Mouse (Mus musculus): ENCODE data around the gene Bcl2. TPM values are rescaled to one million over a fixed set of nuclear protein-coding genes. Genes with fewer than 3 reads are reported as not detected.
A peak's percentile ranks its signal among the peaks of the same experiment; 100 is the strongest.

Bcl2 gene
- polyA plus RNA-seq, 1 experiment from 2014 or later = 20.1 TPM

DNA sequence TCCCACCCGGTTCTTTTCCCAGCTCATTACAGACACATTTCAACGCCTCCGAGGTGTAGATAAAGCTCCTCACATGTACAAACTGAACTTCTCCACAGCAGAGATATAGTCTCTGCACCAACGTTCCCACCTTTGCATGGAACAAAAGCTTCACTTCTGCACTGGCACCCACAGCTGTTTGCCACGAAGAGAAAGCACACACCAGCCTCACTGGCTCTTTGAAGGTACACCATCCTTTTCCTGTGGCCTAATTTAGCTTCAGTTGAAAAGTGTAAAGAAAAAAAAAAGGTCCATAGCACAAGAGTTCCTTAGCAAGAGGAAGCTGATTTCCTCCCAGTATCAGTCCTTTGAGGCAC is 25.9 kb downstream of the Bcl2 start:
- WGBS = 74% methylated on average over 5 of the region's 5 CpGs
- Histone ChIP-seq H3K27ac (no peak overlapping the region), H3K9ac (no peak overlapping the region), H3K36me3 (no peaks in the 10 kb centered on the region), H3K4me1 (peaks cover 6% of the 10 kb centered on the region; the same call in 1 of the 2 replicates), H3K9me3 (no peaks in the 10 kb centered on the region), H3K4me2 (no peak overlapping the region), H3K27me3 (no peaks in the 10 kb centered on the region), H3K4me3 (no peak overlapping the region)
- no peak for ATAC-seq (ENCODE audit: borderline replicate concordance, extremely low read depth, low FRiP score, low TSS enrichment)

DNA sequence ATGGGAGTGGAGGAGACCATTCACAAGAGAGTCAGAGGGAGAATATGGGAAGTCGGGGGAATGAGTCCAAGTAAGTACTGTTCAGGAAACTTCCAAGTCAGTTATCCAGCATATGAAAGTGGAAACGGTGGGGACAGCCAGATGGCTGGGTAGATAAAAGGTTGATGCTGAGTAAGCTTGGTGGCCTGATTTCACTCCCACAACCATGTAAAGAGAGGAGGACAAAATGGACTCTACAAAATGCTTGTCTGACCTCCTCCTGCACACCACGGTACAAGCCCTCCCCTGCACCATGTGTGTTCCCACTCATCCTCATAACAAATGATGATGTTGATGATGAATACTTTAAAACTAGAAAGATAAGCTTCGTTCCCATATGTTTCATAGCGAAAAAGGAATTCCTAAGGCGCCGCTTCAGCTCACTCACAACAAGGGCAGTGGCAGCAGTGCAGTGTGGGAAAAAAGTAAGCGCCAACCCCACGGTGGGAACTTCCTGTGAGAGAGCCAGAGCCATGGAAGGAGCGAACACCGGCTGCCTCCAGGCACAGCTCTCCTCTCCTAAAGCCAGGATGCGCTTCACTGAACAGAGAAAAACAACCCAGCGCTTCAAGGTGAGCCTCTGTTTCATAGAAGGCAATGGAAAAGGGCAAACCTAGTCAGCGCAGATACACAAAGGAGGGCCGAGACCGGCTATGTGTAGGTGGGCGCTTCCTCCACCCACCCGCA is 26.5 kb downstream of the Bcl2 start:
- no peak overlapping the region for H3K27ac ChIP-seq

DNA sequence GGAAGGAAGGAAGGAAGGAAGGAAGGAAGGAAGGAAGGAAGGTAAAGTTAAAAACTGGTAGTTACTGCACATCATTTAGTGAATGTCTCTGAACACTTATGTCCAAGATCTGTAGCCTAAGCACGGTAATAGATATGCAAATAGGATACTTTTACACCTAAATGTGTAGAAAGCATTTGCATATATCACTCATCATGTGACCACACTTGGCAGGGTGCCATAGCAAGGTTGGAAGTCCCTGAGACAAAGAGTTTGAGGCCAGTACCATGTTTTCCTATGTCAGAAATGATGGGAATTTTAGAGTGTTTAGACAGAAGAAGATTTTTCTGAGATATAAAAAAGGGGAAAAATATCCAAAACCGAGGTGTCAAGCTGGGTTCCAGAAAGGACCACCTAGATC is 28.4 kb downstream of the Bcl2 start:
- Histone ChIP-seq H3K9me3 (no peaks in the 10 kb centered on the region), H3K27ac (no peak overlapping the region), H3K36me3 (no peaks in the 10 kb centered on the region), H3K27me3 (no peaks in the 10 kb centered on the region), H3K4me3 (no peak overlapping the region), H3K4me2 (no peak overlapping the region), H3K4me1 (peaks cover 6% of the 10 kb centered on the region; the same call in 1 of the 2 replicates), H3K9ac (no peak overlapping the region)
- WGBS = 62% methylated on average over 2 of the region's 2 CpGs
- ATAC-seq (ENCODE audit: borderline replicate concordance, extremely low read depth, low FRiP score, low TSS enrichment) = no peak

More for the DNA sequence above, 26.5 kb downstream of the Bcl2 start:
- no peak for ATAC-seq (ENCODE audit: borderline replicate concordance, extremely low read depth, low FRiP score, low TSS enrichment)
- Histone ChIP-seq H3K9ac (no peak overlapping the region), H3K4me3 (no peak overlapping the region), H3K4me2 (no peak overlapping the region), H3K27me3 (no peaks in the 10 kb centered on the region), H3K36me3 (no peaks in the 10 kb centered on the region), H3K9me3 (no peaks in the 10 kb centered on the region), H3K4me1 (peaks cover 6% of the 10 kb centered on the region; the same call in 1 of the 2 replicates)
- 76% methylated on average over 18 of the region's 18 CpGs for WGBS

DNA sequence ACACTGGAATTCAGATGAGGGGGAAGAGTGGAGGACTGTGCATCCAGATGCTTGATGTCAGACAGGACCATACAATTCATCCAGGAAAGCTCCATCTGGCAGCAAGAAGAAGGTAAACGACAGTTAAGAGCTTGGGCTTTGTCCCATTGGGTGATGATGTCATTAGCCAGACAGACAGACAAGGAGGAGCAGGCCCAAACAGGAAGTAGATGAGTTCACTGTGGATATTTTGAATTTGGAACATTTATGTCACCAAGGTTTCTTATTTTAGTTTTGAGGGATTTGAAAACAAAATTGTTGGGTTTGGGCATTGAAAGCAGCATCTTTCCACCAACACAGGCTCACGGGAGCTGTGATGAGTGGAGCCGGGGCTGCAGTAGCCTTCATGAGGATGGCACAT is 29.5 kb downstream of the Bcl2 start:
- H3K4me1 ChIP-seq = peaks cover 6% of the 10 kb centered on the region; the same call in 1 of the 2 replicates
- 72% methylated on average over 3 of the region's 3 CpGs for WGBS
- H3K4me3 ChIP-seq = no peak overlapping the region
- ATAC-seq (ENCODE audit: borderline replicate concordance, extremely low read depth, low FRiP score, low TSS enrichment) = no peak
- H3K9ac ChIP-seq = no peak overlapping the region
- no peak overlapping the region for H3K27ac ChIP-seq
- no peaks in the 10 kb centered on the region for H3K9me3 ChIP-seq
- H3K4me2 ChIP-seq = no peak overlapping the region
- H3K27me3 ChIP-seq = no peaks in the 10 kb centered on the region
- no peaks in the 10 kb centered on the region for H3K36me3 ChIP-seq

DNA sequence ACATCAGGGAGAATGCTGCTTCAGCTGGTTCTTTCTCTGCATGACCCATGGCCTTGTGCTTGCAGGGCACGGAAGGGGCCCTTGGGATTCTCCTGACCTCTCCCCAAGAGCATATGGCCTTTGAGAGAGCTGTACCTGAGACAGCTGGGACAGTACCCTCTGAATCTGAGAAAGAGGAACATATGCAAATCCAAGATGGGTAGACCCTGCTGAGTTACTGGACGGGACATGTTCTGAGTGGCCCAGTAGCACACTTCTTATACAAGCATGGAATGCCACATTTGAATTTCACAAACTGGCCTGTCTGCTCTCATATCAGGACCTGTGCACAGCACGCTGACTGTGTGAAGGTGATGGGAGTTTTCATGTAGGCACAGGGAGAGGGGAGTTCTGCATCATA is 31.2 kb downstream of the Bcl2 start:
- no peak overlapping the region for H3K9ac ChIP-seq
- WGBS = 79% methylated on average over 3 of the region's 3 CpGs
- no peak for ATAC-seq (ENCODE audit: borderline replicate concordance, extremely low read depth, low FRiP score, low TSS enrichment)
- no peak overlapping the region for H3K27ac ChIP-seq
- no peaks in the 10 kb centered on the region for H3K27me3 ChIP-seq
- H3K4me3 ChIP-seq = no peak overlapping the region
- H3K9me3 ChIP-seq = no peaks in the 10 kb centered on the region
- peaks cover 4% of the 10 kb centered on the region; the same call in 1 of the 2 replicates for H3K4me1 ChIP-seq
- H3K4me2 ChIP-seq = no peak overlapping the region
- no peaks in the 10 kb centered on the region for H3K36me3 ChIP-seq

DNA sequence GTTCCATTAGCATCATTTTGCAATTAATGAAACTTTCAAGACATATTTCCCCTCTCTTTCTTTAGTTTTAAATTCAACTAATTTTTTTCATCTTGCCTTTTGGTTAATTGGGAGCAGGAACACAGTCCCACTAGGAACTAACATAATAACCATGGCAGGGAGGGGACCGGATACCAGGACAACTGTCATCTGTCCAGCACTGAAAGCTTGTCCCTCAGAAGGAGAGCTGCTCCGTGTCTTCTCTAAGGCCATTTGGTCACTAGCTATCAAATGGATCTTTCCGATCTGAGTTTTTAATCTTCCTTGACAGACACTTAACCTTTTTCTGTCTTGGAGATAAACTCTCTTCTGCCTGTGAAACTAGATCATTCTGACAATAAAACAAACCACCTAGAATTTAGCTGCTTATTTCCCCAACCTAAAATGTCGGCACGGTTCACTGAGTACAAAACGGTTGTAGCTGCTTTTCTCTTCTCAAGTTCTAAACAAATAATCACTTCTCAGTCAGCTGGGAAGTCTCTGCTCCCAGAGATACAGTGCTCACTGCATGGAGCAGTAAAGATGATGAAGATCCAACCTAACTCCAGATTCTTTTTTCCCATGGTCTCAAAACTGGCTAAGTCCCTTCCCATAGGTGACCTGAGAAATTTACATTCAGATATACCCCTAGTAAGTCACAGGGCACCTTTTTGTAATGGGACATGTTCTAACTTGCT is 34.1 kb downstream of the Bcl2 start:
- H3K9me3 ChIP-seq = no peaks in the 10 kb centered on the region
- H3K4me1 ChIP-seq = no peaks in the 10 kb centered on the region
- H3K9ac ChIP-seq = no peak overlapping the region
- no peak for ATAC-seq (ENCODE audit: borderline replicate concordance, extremely low read depth, low FRiP score, low TSS enrichment)
- H3K4me3 ChIP-seq = no peak overlapping the region
- no peaks in the 10 kb centered on the region for H3K27me3 ChIP-seq
- no peak overlapping the region for H3K4me2 ChIP-seq
- WGBS = 58% methylated on average over 6 of the region's 6 CpGs
- no peaks in the 10 kb centered on the region for H3K36me3 ChIP-seq
- H3K27ac ChIP-seq = no peak overlapping the region

DNA sequence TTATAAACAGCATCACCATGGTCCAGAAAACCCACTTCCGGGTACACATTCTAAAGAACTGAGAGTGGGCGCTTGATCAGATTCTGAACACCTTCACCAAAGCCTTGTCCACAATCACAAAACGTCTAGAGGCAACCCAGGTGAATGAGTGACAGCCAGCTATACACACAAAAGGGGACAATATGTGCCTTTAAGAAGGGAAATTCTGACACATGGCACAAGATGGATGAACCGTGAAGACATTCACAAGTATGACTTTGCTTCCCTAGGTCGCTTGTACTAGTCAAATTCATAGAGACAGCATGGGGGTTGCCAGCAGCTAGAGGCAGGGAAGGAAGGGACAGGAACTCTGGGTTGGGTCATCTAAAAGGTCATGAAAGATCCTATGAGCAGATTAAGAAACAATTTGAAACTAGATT is 36.0 kb downstream of the Bcl2 start:
- ATAC-seq (ENCODE audit: borderline replicate concordance, extremely low read depth, low FRiP score, low TSS enrichment) = no peak
- H3K9ac ChIP-seq = no peak overlapping the region
- H3K9me3 ChIP-seq = no peaks in the 10 kb centered on the region
- no peaks in the 10 kb centered on the region for H3K4me1 ChIP-seq
- H3K27ac ChIP-seq = no peak overlapping the region
- no peak overlapping the region for H3K4me2 ChIP-seq
- H3K36me3 ChIP-seq = no peaks in the 10 kb centered on the region
- WGBS = 69% methylated on average over 5 of the region's 5 CpGs
- H3K27me3 ChIP-seq = no peaks in the 10 kb centered on the region
- no peak overlapping the region for H3K4me3 ChIP-seq

DNA sequence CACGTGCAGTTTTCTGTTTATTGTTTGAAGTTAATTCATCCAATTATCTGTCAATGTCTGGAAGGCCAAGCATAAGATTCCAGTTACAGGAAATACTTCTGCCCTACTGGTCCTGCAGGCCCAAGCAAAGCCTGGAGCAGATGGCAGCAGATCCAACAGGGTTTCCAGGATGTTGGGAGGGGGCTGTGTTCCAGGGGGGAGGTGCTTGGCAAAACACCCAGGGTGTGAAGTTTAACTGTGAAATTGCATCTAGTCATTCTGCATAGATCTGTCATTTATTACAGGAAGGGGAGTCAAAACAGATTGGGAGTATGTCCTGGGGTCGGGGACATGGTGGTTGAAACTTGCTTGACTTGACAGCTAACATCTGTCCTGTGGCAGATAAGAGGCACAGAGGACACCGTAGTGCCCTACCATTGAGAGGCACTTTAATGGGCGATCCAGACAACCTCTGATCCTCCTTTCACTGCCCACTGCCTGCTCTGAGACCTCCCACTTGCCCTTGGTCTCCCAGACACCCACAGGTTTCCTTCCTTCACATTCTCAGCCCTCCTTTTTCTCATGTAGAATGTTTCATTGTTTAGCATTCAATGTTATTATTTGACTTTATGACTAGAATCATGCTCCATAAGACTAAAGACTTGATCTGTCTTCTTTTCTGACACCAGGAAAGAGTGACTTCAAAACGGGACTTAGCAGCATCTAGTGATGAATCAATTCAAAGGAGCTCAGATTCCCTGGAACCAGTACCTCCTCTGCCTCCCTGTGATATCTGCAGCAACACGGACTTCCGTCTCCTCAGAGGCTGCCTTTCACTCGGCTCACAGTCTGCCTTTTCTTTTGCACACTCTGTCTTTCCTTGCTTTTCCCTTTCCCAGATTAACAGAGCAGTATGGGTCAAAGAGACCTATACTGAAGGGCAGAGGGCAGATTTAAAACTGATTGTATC is 47.7 kb downstream of the Bcl2 start:
- Histone ChIP-seq H3K4me3 (no peak overlapping the region), H3K9me3 (no peaks in the 10 kb centered on the region), H3K36me3 (no peaks in the 10 kb centered on the region), H3K27ac (peak overlapping the region; percentile 17; the same call in 1 of the 2 replicates), H3K27me3 (no peaks in the 10 kb centered on the region), H3K4me2 (no peak overlapping the region), H3K4me1 (peaks cover 9% of the 10 kb centered on the region), H3K9ac (no peak overlapping the region)
- peak; percentile 42; the same call in 1 of the 2 replicates for ATAC-seq (ENCODE audit: borderline replicate concordance, extremely low read depth, low FRiP score, low TSS enrichment)
- WGBS = 46% methylated on average over 8 of the region's 8 CpGs

DNA sequence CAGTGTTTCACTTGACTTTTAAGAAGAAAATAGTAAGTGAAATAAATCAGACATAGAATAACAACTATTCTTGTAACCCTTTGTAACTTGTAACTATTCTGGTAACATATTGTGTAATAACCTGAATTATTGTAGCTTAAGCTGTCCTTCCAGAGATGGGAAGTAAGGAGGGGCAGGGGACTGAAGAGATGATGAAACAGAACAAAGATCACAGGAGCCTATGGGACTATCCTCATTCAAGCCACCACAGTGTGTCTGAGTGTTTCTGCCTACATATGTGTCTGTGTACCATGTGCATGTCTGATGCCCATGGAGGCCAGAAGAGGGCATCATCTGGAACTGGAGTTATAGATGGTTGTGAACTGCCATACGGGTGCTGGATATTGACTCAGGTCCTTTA is 49.1 kb downstream of the Bcl2 start:
- no peak overlapping the region for H3K4me2 ChIP-seq
- H3K9me3 ChIP-seq = no peaks in the 10 kb centered on the region
- no peak for ATAC-seq (ENCODE audit: borderline replicate concordance, extremely low read depth, low FRiP score, low TSS enrichment)
- no peak overlapping the region for H3K9ac ChIP-seq
- H3K4me3 ChIP-seq = no peak overlapping the region
- WGBS = 88% methylated on average over 1 of the region's 1 CpGs
- H3K4me1 ChIP-seq = peaks cover 9% of the 10 kb centered on the region
- no peaks in the 10 kb centered on the region for H3K36me3 ChIP-seq
- H3K27ac ChIP-seq = no peak overlapping the region
- H3K27me3 ChIP-seq = no peaks in the 10 kb centered on the region

DNA sequence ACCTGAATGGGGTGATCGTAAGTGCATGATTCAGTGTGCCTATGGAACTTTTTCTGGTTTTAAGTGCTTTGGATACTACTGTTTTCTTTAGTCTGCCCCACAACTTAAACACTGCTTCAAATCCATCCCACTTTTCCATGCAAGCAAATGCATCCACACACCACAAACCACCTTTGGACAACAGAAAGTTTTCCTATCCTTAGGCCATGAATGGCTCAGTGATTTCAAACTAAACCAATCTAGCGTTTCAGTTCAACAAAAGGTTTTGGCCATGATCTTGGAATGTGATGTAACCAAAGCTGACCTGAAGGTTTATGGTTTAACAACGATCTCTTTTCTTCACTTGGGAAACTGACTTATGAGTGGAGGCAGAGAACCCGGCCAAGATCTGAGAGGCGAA is 51.6 kb downstream of the Bcl2 start:
- no peaks in the 10 kb centered on the region for H3K9me3 ChIP-seq
- no peaks in the 10 kb centered on the region for H3K27me3 ChIP-seq
- WGBS = 80% methylated on average over 5 of the region's 5 CpGs
- H3K9ac ChIP-seq = no peak overlapping the region
- no peaks in the 10 kb centered on the region for H3K36me3 ChIP-seq
- ATAC-seq (ENCODE audit: borderline replicate concordance, extremely low read depth, low FRiP score, low TSS enrichment) = no peak
- H3K4me2 ChIP-seq = no peak overlapping the region
- no peak overlapping the region for H3K4me3 ChIP-seq
- no peak overlapping the region for H3K27ac ChIP-seq
- H3K4me1 ChIP-seq = peaks cover 9% of the 10 kb centered on the region

DNA sequence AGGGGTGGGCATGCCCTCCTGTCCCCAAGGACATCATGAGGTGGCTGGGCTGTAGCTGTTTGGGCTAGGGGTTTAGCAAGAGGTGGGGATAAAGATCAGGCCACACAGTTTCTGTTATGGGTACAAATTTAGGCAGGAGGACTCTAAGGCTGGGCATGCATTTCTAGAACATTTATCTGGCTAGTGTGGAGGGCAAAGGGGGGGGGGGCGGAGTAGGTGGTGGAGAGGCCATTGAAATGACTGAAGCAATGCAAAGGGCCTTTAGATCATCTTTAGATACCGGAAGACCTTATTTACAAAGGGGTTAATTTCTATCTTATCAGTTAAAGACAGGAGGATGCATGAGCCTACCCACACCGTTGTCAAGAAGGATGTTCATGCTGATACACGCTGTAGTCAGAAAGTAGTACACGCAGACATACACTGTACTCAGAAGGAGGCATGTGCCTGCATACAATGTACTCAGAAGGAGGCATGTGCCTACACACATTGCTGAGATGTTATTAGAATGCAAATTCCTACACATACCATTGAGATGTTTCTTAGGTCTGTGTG is 55.7 kb downstream of the Bcl2 start:
- no peak overlapping the region for H3K4me3 ChIP-seq
- H3K4me1 ChIP-seq = peaks cover 4% of the 10 kb centered on the region; the same call in 1 of the 2 replicates
- ATAC-seq (ENCODE audit: borderline replicate concordance, extremely low read depth, low FRiP score, low TSS enrichment) = no peak
- no peak overlapping the region for H3K4me2 ChIP-seq
- no peaks in the 10 kb centered on the region for H3K27me3 ChIP-seq
- H3K9ac ChIP-seq = no peak overlapping the region
- H3K36me3 ChIP-seq = no peaks in the 10 kb centered on the region
- H3K9me3 ChIP-seq = no peaks in the 10 kb centered on the region
- 64% methylated on average over 4 of the region's 5 CpGs for WGBS
- H3K27ac ChIP-seq = no peak overlapping the region
